Mouse (Mus musculus) bone marrow macrophage, adult 2 months (primary cell): Measurements from ENCODE around the gene Ebp.

Experiments
- CTCF ChIP-seq: IDR thresholded peaks from 2 replicates; pipeline ENCODE4 v1.5.1; 2012; ENCODE audit warnings: low read depth, mild to moderate bottlenecking, low read length, moderate library complexity
- POLR2A ChIP-seq: IDR thresholded peaks from 2 replicates; pipeline ENCODE4 v1.6.1; 2012; ENCODE audit warnings: mild to moderate bottlenecking, low read depth, low read length, borderline replicate concordance

DNA sequence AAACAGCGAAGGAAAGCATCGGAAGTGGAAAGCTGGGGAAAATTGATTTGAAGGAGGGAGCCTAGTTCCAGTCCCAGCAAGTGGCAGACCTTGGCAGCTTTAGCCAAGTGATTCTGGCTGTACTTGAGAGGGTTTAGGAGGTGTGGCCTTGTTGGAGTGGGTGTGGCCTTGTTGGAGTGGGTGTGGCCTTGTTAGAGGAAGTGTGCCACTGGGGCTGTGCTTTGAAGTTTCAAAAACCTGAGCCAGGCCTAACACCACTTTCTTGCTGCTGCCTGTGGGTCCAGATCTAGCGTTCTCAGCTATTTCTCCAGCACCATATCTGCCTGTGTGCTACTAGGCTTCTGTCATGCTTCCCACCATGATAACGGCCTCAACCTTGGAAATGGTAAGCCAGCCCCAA lies 37.0 kb upstream of the Ebp start:
- TF ChIP-seq CTCF (no peak), POLR2A (no peak)
